Mouse (Mus musculus) layer of hippocampus, postnatal 14 days (tissue): ENCODE results near the gene Cd300e. TPM values are rescaled to one million over a fixed set of nuclear protein-coding genes. Genes with fewer than 3 reads are reported as not detected.
"Not testable (repeated sequence)": the region's sequence is repeated elsewhere in the genome, so short reads cannot be mapped to it uniquely, and the experiment has no call there.

ENCODE experiments used
- DNase-seq, 2 experiments: peaks; one replicate each; pipeline ENCODE4 v3.0.0; 2021 to 2022; ENCODE audit warnings: low spot score in 2 of 2, mixed read lengths in 1 of 2
- total RNA-seq, 2 experiments: library from RNA; stranded (reverse); gene quantifications; 2 replicates each; pipeline ENCODE4 v1.2.3; 2021

Cd300e gene
- total RNA-seq, 2 experiments from 2014 or later: not detected

GRCm38 (mm10) chr11:115083376-115084139, 21.6 kb upstream of the Cd300e start:
- peak; percentile 65 to 83 for DNase-seq

GRCm38 (mm10) chr11:115082196-115082595, 20.2 kb upstream of the Cd300e start:
- DNase-seq: no peak

GRCm38 (mm10) chr11:115081373-115081772, 19.4 kb upstream of the Cd300e start:
- DNase-seq: no peak

- peak; percentile 59 to 67 for DNase-seq
Measured at GRCm38 (mm10) chr11:115080886-115081285, 18.9 kb upstream of the Cd300e start.

- no peak for DNase-seq
Measured at GRCm38 (mm10) chr11:115078680-115079079, 16.7 kb upstream of the Cd300e start.

- DNase-seq: no peak
Measured at GRCm38 (mm10) chr11:115077436-115077835, 15.5 kb upstream of the Cd300e start.

- DNase-seq: no peak
Measured at GRCm38 (mm10) chr11:115075859-115076258, 13.9 kb upstream of the Cd300e start.

GRCm38 (mm10) chr11:115075407-115075806, 13.4 kb upstream of the Cd300e start:
- DNase-seq: no peak

GRCm38 (mm10) chr11:115073002-115073401, 11.0 kb upstream of the Cd300e start:
- DNase-seq: no peak

- no peak for DNase-seq
Measured at GRCm38 (mm10) chr11:115071631-115072294, 9.8 kb upstream of the Cd300e start.

GRCm38 (mm10) chr11:115071015-115071551, 9.1 kb upstream of the Cd300e start:
- DNase-seq: no peak

GRCm38 (mm10) chr11:115066768-115067167, 4.8 kb upstream of the Cd300e start:
- DNase-seq: no peak

- no peak for DNase-seq
Measured at GRCm38 (mm10) chr11:115059797-115060196, 2.2 kb downstream of the Cd300e start.

- no peak for DNase-seq
Measured at GRCm38 (mm10) chr11:115058701-115059100, 3.3 kb downstream of the Cd300e start.

GRCm38 (mm10) chr11:115054537-115054936, 7.4 kb downstream of the Cd300e start:
- DNase-seq: no peak

GRCm38 (mm10) chr11:115052991-115053390, 9.0 kb downstream of the Cd300e start:
- DNase-seq: no peak

- DNase-seq: no peak
Measured at GRCm38 (mm10) chr11:115052206-115052605, 9.8 kb downstream of the Cd300e start.

GRCm38 (mm10) chr11:115049282-115049895, 12.6 kb downstream of the Cd300e start:
- DNase-seq: no peak

- DNase-seq: no peak
Measured at GRCm38 (mm10) chr11:115048259-115048658, 13.7 kb downstream of the Cd300e start, which contains the start of gene Cd300ld3. Gene Cd300ld3 (minus strand): TSS chr11:115048409.

GRCm38 (mm10) chr11:115037669-115038068, 24.3 kb downstream of the Cd300e start, which contains the start of gene Cd300ld5:
Gene Cd300ld5 (minus strand): TSS chr11:115037769.
- DNase-seq: not testable (repeated sequence)

GRCm38 (mm10) chr11:115026912-115027311, 35.1 kb downstream of the Cd300e start, which contains the start of gene Cd300ld4:
Gene Cd300ld4 (minus strand): TSS chr11:115027012.
- DNase-seq: not testable (repeated sequence)
